Mouse (Mus musculus) midbrain, embryonic 15.5 days (tissue): ENCODE data around the gene Dst. TPM values are rescaled to one million over a fixed set of nuclear protein-coding genes. Genes with fewer than 3 reads are reported as not detected.
A peak's percentile ranks its signal among the peaks of the same experiment; 100 is the strongest.

Source experiments
- ATAC-seq: fragments of 200-750 bp; cut with Nextera tagmentation; replicated peaks from 2 replicates; pipeline ENCODE4 v1.8.0; 2017; ENCODE audit warnings: moderate TSS enrichment
- H3K27ac ChIP-seq: fragments of 300-500 bp; sonication (generic); 2 replicates; pipeline ENCODE4 v1.5.1; 2015; ENCODE audit warnings: mild to moderate bottlenecking, inconsistent platforms
- H3K27me3 ChIP-seq: fragments of 300-500 bp; sonication (generic); replicated peaks from 2 replicates; pipeline ENCODE4 v1.6.1; 2015; ENCODE audit warnings: inconsistent platforms
- H3K36me3 ChIP-seq: fragments of 300-500 bp; sonication (generic); replicated peaks from 2 replicates; pipeline ENCODE4 v1.6.1; 2015; ENCODE audit warnings: inconsistent platforms
- H3K4me1 ChIP-seq: fragments of 300-500 bp; sonication (generic); 2 replicates; pipeline ENCODE4 v1.6.1; 2015; ENCODE audit warnings: inconsistent platforms
- H3K4me2 ChIP-seq: fragments of 300-500 bp; sonication (generic); 2 replicates; pipeline ENCODE4 v1.6.1; 2015; ENCODE audit warnings: inconsistent platforms, mild to moderate bottlenecking, moderate library complexity
- H3K4me3 ChIP-seq: fragments of 300-500 bp; sonication (generic); 2 replicates; pipeline ENCODE4 v1.5.1; 2015; ENCODE audit warnings: mild to moderate bottlenecking, inconsistent platforms
- H3K9ac ChIP-seq: fragments of 300-500 bp; sonication (generic); 2 replicates; pipeline ENCODE4 v1.6.1; 2015; ENCODE audit warnings: mild to moderate bottlenecking, inconsistent platforms
- H3K9me3 ChIP-seq: fragments of 300-500 bp; sonication (generic); 2 replicates; pipeline ENCODE4 v1.6.1; 2016; ENCODE audit warnings: inconsistent platforms
- WGBS: fragments of 180-500 bp; shearing (Covaris S2); methylation state at CpG from one replicate; pipeline ENCODE4 v1.1.7; 2015; ENCODE audit warnings: mixed read lengths; 5-methylcytosine and 5-hydroxymethylcytosine counted together
- polyA plus RNA-seq: library from polyadenylated mRNA; unstranded; fragments of >200 nt; fragmentation: Nextera tagmentation; extraction: Ambion mirVana; gene quantifications from 2 replicates; pipeline ENCODE4 v1.2.1, GENCODE M21; 2015

Dst gene
- polyA plus RNA-seq: 38.7 and 43.0 TPM in 2 replicates

- Histone ChIP-seq H3K4me2 (peak within 1 kb of the TSS; percentile 81), H3K27me3 (no peaks in the 10 kb centered on the region; the same call in 1 of the 2 replicates), H3K9ac (peak within 1 kb of the TSS; percentile 64), H3K4me1 (peaks cover 32% of the 10 kb centered on the region), H3K4me3 (peak within 1 kb of the TSS; percentile 81), H3K27ac (peak within 1 kb of the TSS; percentile 95), H3K9me3 (no peaks in the 10 kb centered on the region), H3K36me3 (no peaks in the 10 kb centered on the region)
- ATAC-seq: no peak
- WGBS: 4% methylated on average over 43 of the region's 44 CpGs
Observed at GRCm38 (mm10) chr1:33908191-33908962, at the start of gene Dst. TSS of gene Dst (plus strand) at chr1:33908225.

- 96% methylated on average over 2 of the region's 2 CpGs for WGBS
Observed at GRCm38 (mm10) chr1:33869031-33869430, 39.0 kb upstream of the Dst start.

GRCm38 (mm10) chr1:33869437-33869836 lies 38.6 kb upstream of the Dst start:
- Histone ChIP-seq H3K9ac (no peak overlapping the region), H3K36me3 (no peaks in the 10 kb centered on the region; the same call in 1 of the 2 replicates), H3K4me2 (no peak overlapping the region), H3K4me1 (no peaks in the 10 kb centered on the region), H3K4me3 (no peak overlapping the region), H3K9me3 (no peaks in the 10 kb centered on the region), H3K27ac (no peak overlapping the region), H3K27me3 (no peaks in the 10 kb centered on the region)
- ATAC-seq: no peak
- 96% methylated on average over 3 of the region's 3 CpGs for WGBS

More at GRCm38 (mm10) chr1:33869031-33869430, 39.0 kb upstream of the Dst start:
- Histone ChIP-seq H3K4me1 (no peaks in the 10 kb centered on the region), H3K4me2 (no peak overlapping the region), H3K36me3 (no peaks in the 10 kb centered on the region; the same call in 1 of the 2 replicates), H3K9ac (no peak overlapping the region), H3K9me3 (no peaks in the 10 kb centered on the region), H3K4me3 (no peak overlapping the region), H3K27ac (no peak overlapping the region), H3K27me3 (no peaks in the 10 kb centered on the region)
- no peak for ATAC-seq

- Histone ChIP-seq H3K9ac (no peak overlapping the region), H3K4me3 (no peak overlapping the region), H3K36me3 (no peaks in the 10 kb centered on the region; the same call in 1 of the 2 replicates), H3K9me3 (no peaks in the 10 kb centered on the region), H3K4me2 (no peak overlapping the region), H3K27ac (no peak overlapping the region), H3K4me1 (no peaks in the 10 kb centered on the region), H3K27me3 (no peaks in the 10 kb centered on the region)
- ATAC-seq: no peak
- 85% methylated on average over 5 of the region's 5 CpGs for WGBS
Observed at GRCm38 (mm10) chr1:33873561-33873960, 34.5 kb upstream of the Dst start.

- H3K36me3 ChIP-seq: no peaks in the 10 kb centered on the region; the same call in 1 of the 2 replicates
- WGBS: 53% methylated on average over 6 of the region's 6 CpGs
- no peaks in the 10 kb centered on the region for H3K9me3 ChIP-seq
- H3K9ac ChIP-seq: no peak overlapping the region
- no peaks in the 10 kb centered on the region for H3K4me1 ChIP-seq
- no peak overlapping the region for H3K27ac ChIP-seq
- no peak overlapping the region for H3K4me3 ChIP-seq
- no peak overlapping the region for H3K4me2 ChIP-seq
- no peak for ATAC-seq
- H3K27me3 ChIP-seq: no peaks in the 10 kb centered on the region
Observed at GRCm38 (mm10) chr1:33875691-33876090, 32.3 kb upstream of the Dst start.

- WGBS: 90% methylated on average over 3 of the region's 3 CpGs
- H3K4me1 ChIP-seq: no peaks in the 10 kb centered on the region
- no peak for ATAC-seq
Observed at GRCm38 (mm10) chr1:33876416-33876815, 31.6 kb upstream of the Dst start.

GRCm38 (mm10) chr1:33878170-33878569 lies 29.9 kb upstream of the Dst start:
- no peaks in the 10 kb centered on the region for H3K4me1 ChIP-seq
- H3K9ac ChIP-seq: no peak overlapping the region
- no peak overlapping the region for H3K4me3 ChIP-seq
- no peak overlapping the region for H3K4me2 ChIP-seq
- no peak for ATAC-seq
- 85% methylated on average over 7 of the region's 7 CpGs for WGBS
- no peaks in the 10 kb centered on the region for H3K9me3 ChIP-seq
- H3K27me3 ChIP-seq: no peaks in the 10 kb centered on the region
- no peak overlapping the region for H3K27ac ChIP-seq
- H3K36me3 ChIP-seq: no peaks in the 10 kb centered on the region

More at GRCm38 (mm10) chr1:33876416-33876815, 31.6 kb upstream of the Dst start:
- no peaks in the 10 kb centered on the region; the same call in 1 of the 2 replicates for H3K36me3 ChIP-seq
- H3K4me3 ChIP-seq: no peak overlapping the region
- H3K27me3 ChIP-seq: no peaks in the 10 kb centered on the region
- H3K9ac ChIP-seq: no peak overlapping the region
- H3K4me2 ChIP-seq: no peak overlapping the region
- no peak overlapping the region for H3K27ac ChIP-seq
- no peaks in the 10 kb centered on the region for H3K9me3 ChIP-seq

- H3K9me3 ChIP-seq: no peaks in the 10 kb centered on the region
- H3K36me3 ChIP-seq: no peaks in the 10 kb centered on the region
- no peak for ATAC-seq
- H3K4me2 ChIP-seq: peak overlapping the region; percentile 6
- H3K4me3 ChIP-seq: no peak overlapping the region
- H3K4me1 ChIP-seq: no peaks in the 10 kb centered on the region
- H3K27ac ChIP-seq: no peak overlapping the region
- no peak overlapping the region for H3K9ac ChIP-seq
- no peaks in the 10 kb centered on the region for H3K27me3 ChIP-seq
- WGBS: 27% methylated on average over 18 of the region's 18 CpGs
Observed at GRCm38 (mm10) chr1:33883102-33883839, 24.8 kb upstream of the Dst start.

GRCm38 (mm10) chr1:33892784-33893183 lies 15.2 kb upstream of the Dst start:
- Histone ChIP-seq H3K4me1 (no peaks in the 10 kb centered on the region), H3K9me3 (no peaks in the 10 kb centered on the region), H3K27ac (no peak overlapping the region), H3K36me3 (no peaks in the 10 kb centered on the region), H3K9ac (no peak overlapping the region), H3K27me3 (no peaks in the 10 kb centered on the region), H3K4me3 (no peak overlapping the region), H3K4me2 (no peak overlapping the region)
- no peak for ATAC-seq
- WGBS: 69% methylated on average over 10 of the region's 10 CpGs

- H3K9ac ChIP-seq: no peak overlapping the region
- H3K9me3 ChIP-seq: no peaks in the 10 kb centered on the region
- no peak overlapping the region for H3K4me3 ChIP-seq
- H3K27ac ChIP-seq: no peak overlapping the region
- no peaks in the 10 kb centered on the region for H3K36me3 ChIP-seq
- H3K4me1 ChIP-seq: no peaks in the 10 kb centered on the region
- H3K27me3 ChIP-seq: no peaks in the 10 kb centered on the region
- no peak overlapping the region for H3K4me2 ChIP-seq
- ATAC-seq: no peak
- WGBS: 73% methylated on average over 6 of the region's 6 CpGs
Observed at GRCm38 (mm10) chr1:33896116-33896515, 11.9 kb upstream of the Dst start.

- Histone ChIP-seq H3K27me3 (no peaks in the 10 kb centered on the region), H3K9ac (no peak overlapping the region), H3K36me3 (no peaks in the 10 kb centered on the region), H3K27ac (no peak overlapping the region), H3K4me2 (no peak overlapping the region), H3K9me3 (no peaks in the 10 kb centered on the region), H3K4me3 (no peak overlapping the region), H3K4me1 (no peaks in the 10 kb centered on the region)
- ATAC-seq: no peak
- WGBS: 83% methylated on average over 4 of the region's 4 CpGs
Observed at GRCm38 (mm10) chr1:33896666-33897065, 11.4 kb upstream of the Dst start.

GRCm38 (mm10) chr1:33897426-33897825 lies 10.6 kb upstream of the Dst start:
- Histone ChIP-seq H3K27ac (no peak overlapping the region), H3K4me1 (no peaks in the 10 kb centered on the region), H3K27me3 (no peaks in the 10 kb centered on the region), H3K9me3 (no peaks in the 10 kb centered on the region), H3K9ac (no peak overlapping the region), H3K4me2 (no peak overlapping the region), H3K36me3 (no peaks in the 10 kb centered on the region), H3K4me3 (no peak overlapping the region)
- no peak for ATAC-seq
- WGBS: 91% methylated on average over 11 of the region's 11 CpGs
